Mouse (Mus musculus): Measurements from ENCODE around the gene Fbxo33.
"Not testable (repeated sequence)": the region's sequence is repeated elsewhere in the genome, so short reads cannot be mapped to it uniquely, and the experiment has no call there.

Fbxo33 gene

GRCm38 (mm10) chr12:59219325-59220225 is at the start of gene Fbxo33:
Gene Fbxo33 (minus strand): TSS chr12:59219725.
- DNase-seq (ENCODE audit: low spot score): peak; percentile 97

DNA sequence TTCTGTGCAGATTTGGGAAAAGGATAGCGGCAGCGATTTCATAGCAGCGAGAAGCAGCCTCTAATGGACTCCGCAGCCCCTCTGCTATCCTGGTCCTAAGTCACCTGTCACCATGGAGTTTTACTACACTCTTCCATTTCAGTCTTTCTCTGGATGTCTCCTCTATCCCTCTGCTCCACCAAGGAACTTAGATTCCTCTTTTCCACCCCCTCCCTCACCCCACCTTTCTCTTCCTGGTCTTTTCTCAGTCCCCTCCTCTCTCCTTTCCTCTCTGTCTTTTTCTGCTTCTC is 46.4 kb upstream of the Fbxo33 start:
- no peak for DNase-seq (ENCODE audit: low spot score)

- peak; percentile 37 for DNase-seq (ENCODE audit: low spot score)
Observed at GRCm38 (mm10) chr12:59265207-59265941, 45.8 kb upstream of the Fbxo33 start.

- DNase-seq (ENCODE audit: low spot score): no peak
Observed at GRCm38 (mm10) chr12:59262841-59263240, 43.3 kb upstream of the Fbxo33 start.

- DNase-seq (ENCODE audit: low spot score): no peak
Observed at GRCm38 (mm10) chr12:59260798-59261197, 41.3 kb upstream of the Fbxo33 start.

GRCm38 (mm10) chr12:59260362-59260761 is 40.8 kb upstream of the Fbxo33 start:
- DNase-seq (ENCODE audit: low spot score): peak; percentile 53

DNA sequence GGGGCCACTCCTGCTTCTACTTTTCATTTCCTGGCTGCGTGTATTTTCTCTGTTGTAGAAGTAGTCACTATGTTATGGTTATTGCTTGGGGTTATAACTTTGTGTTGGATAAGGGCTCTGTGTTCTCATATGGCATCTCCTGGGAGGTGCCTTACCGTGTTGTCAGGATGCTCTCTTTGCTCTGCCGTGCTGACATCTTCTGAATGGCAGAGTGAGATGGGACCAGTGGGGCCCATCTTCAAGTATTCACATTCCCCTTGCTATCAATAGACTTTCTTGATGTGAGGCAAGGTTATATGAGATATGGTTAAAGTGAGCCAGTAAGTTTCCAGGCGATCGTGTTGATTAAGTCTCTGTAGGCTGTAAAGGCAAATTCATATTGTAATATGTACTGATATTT is 39.5 kb upstream of the Fbxo33 start:
- no peak for DNase-seq (ENCODE audit: low spot score)

- DNase-seq (ENCODE audit: low spot score): no peak
Observed at GRCm38 (mm10) chr12:59250259-59250827, 30.8 kb upstream of the Fbxo33 start.

DNA sequence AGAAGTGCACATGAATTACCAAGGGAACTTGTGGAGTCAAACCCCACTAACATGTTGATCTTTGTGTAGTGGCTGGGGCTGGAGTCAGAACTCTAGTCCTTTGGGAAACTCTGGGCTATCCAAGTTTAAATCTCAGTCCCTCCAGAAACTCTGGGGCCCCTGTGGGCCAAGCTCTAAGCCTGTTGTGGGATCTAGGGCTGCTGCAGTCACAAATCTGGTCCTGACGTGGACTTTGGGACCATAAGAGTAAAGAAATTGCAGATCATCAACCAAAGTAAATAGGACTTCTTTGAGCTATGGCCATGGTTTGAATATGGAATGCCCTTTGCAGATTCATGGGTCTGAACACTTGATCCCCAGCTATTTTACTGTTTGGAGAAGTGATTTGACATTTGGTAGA is 29.4 kb upstream of the Fbxo33 start:
- no peak for DNase-seq (ENCODE audit: low spot score)

DNA sequence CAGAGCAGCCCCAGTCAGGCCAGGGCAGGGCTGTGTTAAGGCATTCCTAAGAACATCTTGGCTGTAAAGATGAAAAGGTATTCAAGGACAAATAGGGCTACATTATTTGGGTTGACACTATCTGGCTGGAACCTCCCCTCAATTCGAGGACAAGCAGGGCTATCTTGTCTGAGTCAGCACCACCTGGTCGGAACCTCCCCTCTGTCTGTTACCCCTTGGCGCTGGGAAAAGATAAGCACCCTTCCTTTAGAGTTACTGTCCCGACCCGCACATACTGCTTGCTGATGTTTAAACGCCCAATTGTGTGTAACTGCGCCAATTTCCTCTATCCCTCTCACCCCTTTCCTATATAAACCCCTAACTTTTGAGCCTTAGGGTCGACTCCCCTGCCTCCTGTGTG is 21.5 kb upstream of the Fbxo33 start:
- not testable (repeated sequence) for DNase-seq (ENCODE audit: low spot score)

DNA sequence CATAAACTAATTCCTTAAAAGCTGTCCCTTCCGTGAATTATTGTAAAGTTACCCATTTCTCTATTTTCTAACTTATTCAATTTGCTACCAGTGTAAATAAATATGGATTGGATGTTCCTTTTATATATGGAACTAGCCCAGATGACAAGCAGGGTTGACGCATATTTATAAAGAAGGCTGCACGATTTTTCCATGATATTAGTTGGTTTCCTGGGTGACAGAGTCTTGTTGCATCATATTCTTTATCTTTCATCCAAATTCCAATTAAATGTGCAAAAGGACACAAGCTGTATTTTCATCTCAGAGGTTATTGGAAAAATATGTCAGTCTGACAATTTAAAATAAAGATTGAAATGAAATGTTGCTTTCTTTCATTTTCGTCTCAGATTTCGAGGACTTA is 18.9 kb upstream of the Fbxo33 start:
- DNase-seq (ENCODE audit: low spot score): no peak

DNA sequence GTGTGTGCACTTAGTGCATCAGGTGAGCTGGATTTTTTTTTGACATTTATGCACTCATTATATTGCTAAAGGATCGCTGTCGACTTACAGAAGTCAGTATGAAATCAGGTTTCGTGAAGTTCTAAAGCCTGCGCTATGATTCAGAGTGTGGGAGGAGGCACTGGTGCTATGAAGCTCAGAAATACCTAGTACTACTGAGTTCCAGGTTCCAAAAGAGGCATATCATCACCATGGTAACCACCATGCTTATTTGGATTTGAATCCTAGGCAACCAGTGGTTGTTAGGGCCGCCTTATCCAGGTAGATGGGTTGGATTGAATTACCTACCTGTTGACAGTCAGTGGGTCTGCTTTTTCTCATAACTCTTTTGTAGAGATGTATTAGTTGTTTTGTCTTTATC is 8.9 kb upstream of the Fbxo33 start:
- peak; percentile 28 for DNase-seq (ENCODE audit: low spot score)

- peak; percentile 45 for DNase-seq (ENCODE audit: low spot score)
Observed at GRCm38 (mm10) chr12:59218640-59219321, 744 bp downstream of the Fbxo33 start.

GRCm38 (mm10) chr12:59217331-59217730 is 2.2 kb downstream of the Fbxo33 start:
- no peak for DNase-seq (ENCODE audit: low spot score)

GRCm38 (mm10) chr12:59216676-59217266 is 2.8 kb downstream of the Fbxo33 start:
- no peak for DNase-seq (ENCODE audit: low spot score)

GRCm38 (mm10) chr12:59216176-59216575 is 3.3 kb downstream of the Fbxo33 start:
- no peak for DNase-seq (ENCODE audit: low spot score)

DNA sequence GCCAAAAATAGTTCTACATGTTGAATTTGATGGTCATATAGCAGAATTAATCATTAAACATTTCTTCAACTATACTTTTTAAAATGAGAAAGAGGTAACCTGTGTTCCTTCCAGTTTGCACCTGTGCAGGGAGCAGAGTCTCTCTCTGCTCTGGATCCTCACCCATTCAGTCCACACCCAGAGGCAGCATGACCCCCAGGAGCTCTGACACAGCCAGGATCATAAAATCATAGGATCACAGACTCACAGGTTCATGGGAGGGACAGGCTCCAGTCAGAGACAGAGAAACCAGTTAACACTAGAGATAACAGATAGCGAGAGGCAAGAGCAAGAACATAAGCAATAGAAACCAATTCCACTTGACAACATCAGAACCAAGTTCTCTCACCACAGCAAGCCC is 11.7 kb downstream of the Fbxo33 start:
- no peak for DNase-seq (ENCODE audit: low spot score)

GRCm38 (mm10) chr12:59207000-59207390 is 12.5 kb downstream of the Fbxo33 start:
- no peak for DNase-seq (ENCODE audit: low spot score)

DNA sequence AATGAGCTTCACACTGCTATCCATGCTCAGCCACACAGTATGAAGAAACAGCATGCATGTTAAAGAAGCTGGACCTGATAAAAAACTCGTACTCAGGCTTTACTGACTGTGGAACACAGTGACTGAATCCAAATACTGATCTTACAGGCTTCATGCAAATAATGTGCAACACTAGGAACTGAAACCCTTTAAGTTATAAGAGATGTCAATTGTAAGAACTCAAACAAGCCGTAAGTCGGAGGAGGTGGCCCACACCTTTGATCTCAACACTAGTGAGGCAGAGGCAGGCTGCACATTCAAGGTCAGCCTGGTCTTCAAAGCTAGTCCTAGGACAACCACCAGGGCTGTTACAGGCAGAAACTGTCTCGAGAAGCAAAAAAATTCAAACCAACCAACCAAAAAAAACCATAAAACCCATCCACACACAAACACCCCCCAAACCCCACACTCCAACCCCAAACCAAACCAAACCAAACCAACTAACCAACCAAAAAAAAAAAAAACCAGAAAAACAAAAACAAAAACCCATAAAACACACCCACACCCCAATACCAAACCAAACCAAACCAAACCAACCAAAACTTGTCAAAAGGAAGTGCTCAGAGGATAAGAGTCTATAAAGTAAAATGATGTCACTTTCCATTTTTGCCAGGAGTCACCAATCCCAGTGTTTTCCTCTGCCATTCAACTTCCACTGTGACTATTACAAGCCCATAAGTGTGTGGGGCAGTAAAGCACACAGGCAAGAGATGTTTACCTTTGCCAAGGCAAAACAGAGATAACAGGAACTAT is 13.1 kb downstream of the Fbxo33 start:
- no peak for DNase-seq (ENCODE audit: low spot score)

GRCm38 (mm10) chr12:59205571-59205970 is 14.0 kb downstream of the Fbxo33 start:
- DNase-seq (ENCODE audit: low spot score): no peak

GRCm38 (mm10) chr12:59199361-59199760 is 20.2 kb downstream of the Fbxo33 start:
- DNase-seq (ENCODE audit: low spot score): no peak
